Comparison of ENCODE assay signal across 16 mouse cellular contexts in the genomic region with DNA sequence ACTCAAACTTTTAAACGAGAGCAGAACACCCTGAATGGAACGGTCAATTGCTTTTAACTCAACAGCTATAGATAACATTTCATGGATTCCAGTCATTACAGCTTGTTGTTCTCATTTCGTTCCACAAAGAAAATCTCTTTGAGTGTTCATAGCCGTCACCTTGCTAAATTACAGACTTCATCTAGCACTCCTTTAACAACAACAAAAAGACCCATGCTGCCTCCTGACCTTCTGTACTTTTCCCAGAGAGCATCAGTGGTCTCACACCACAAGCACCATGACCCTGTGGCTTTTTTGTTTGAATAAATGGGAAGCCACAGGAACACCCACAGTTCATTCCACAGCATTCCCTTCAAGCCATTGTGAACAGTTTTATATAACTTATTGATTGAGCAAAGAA.
"Had no signal": no experiment of that assay in that cellular context is flagged by ENCODE, and none has a peak within 500 bp of the region (broad histone marks: within the 10 kb centered on the region; RNA-seq: fewer than 3 reads in every experiment).

No protein-coding gene starts in this region.

- H3K9ac ChIP-seq: kidney, embryonic 15.5 days; liver, embryonic 15.5 days; lung, embryonic 14.5 days; midbrain, embryonic 15.5 days; stomach, embryonic 15.5 days had no signal

- H3K4me2 ChIP-seq: kidney, embryonic 15.5 days; liver, embryonic 11.5 days; liver, embryonic 15.5 days; lung, embryonic 14.5 days; midbrain, embryonic 11.5 days; midbrain, embryonic 15.5 days; stomach, embryonic 15.5 days had no signal

- H3K27me3 ChIP-seq: kidney, embryonic 15.5 days; liver, embryonic 15.5 days; midbrain, embryonic 15.5 days; stomach, embryonic 15.5 days had no signal

- H3K4me1 ChIP-seq: kidney, embryonic 15.5 days; limb, embryonic 10.5 days; liver, embryonic 15.5 days; midbrain, embryonic 15.5 days; stomach, embryonic 15.5 days had no signal

- H3K36me3 ChIP-seq: kidney, embryonic 15.5 days; limb, embryonic 10.5 days; liver, embryonic 15.5 days; midbrain, embryonic 15.5 days; stomach, embryonic 15.5 days had no signal

- H3K4me3 ChIP-seq: kidney, embryonic 15.5 days; left cerebral cortex, adult 2 months; limb, embryonic 10.5 days; liver, embryonic 15.5 days; midbrain, embryonic 15.5 days; stomach, embryonic 15.5 days had no signal

- H3K9me3 ChIP-seq: kidney, embryonic 15.5 days; limb, embryonic 10.5 days; liver, embryonic 15.5 days; midbrain, embryonic 15.5 days; stomach, embryonic 15.5 days had no signal

- ATAC-seq: midbrain, embryonic 15.5 days had no signal

- DNase-seq: kidney, adult 2 months; kidney, postnatal 25 days; lung, embryonic 14.5 days; lung, postnatal 10 days; lung, postnatal 4 days; right cerebral cortex, postnatal 14 days; thymus, adult 2 months; thymus, postnatal 25 days had no signal

- H3K27ac ChIP-seq: kidney, embryonic 15.5 days; left cerebral cortex, adult 2 months; limb, embryonic 10.5 days; liver, embryonic 15.5 days; midbrain, embryonic 15.5 days; stomach, embryonic 15.5 days had no signal
